Mouse (Mus musculus) spleen, adult 2 months (tissue): ENCODE measurements around the gene Atg3.

Experiments
- CTCF ChIP-seq: fragments of 200-500 bp; IDR thresholded peaks from 2 replicates; pipeline ENCODE4 v1.5.1; 2011; ENCODE audit warnings: mild to moderate bottlenecking, inconsistent platforms; ENCODE audit not compliant: insufficient read depth, insufficient read length, insufficient replicate concordance; ENCODE audit errors: extremely low read depth
- POLR2A ChIP-seq: fragments of 200-500 bp; IDR thresholded peaks from 2 replicates; pipeline ENCODE4 v1.6.1; 2011; ENCODE audit warnings: low read depth, low read length, inconsistent platforms

- no peak for TF ChIP-seq POLR2A
- TF ChIP-seq CTCF: no peak
Observed at GRCm38 (mm10) chr16:45118760-45119159, 39.8 kb upstream of the Atg3 start.
